Mouse (Mus musculus) heart, postnatal 0 days (tissue): Measurements from ENCODE around the gene Gm20219.

Source experiments
- CTCF ChIP-seq: IDR thresholded peaks from 2 replicates; pipeline ENCODE4 v1.5.1; 2016; ENCODE audit warnings: antibody characterized with exemption, control low read depth, low read depth
- EP300 ChIP-seq: IDR thresholded peaks from 2 replicates; pipeline ENCODE4 v1.6.1; 2016; ENCODE audit warnings: antibody characterized with exemption, low read depth

- TF ChIP-seq CTCF = no peak
- TF ChIP-seq EP300 = no peak
Observed at GRCm38 (mm10) chr17:56603186-56604069, 49.2 kb upstream of the Gm20219 start.
